Mouse (Mus musculus) limb, embryonic 10.5 days (tissue): ENCODE data around the gene Zbp1. TPM values are rescaled to one million over a fixed set of nuclear protein-coding genes. Genes with fewer than 3 reads are reported as not detected.

Experiments
- DNase-seq: peaks from one replicate; pipeline ENCODE4 v3.0.0-alpha.2; 2017; ENCODE audit warnings: low spot score
- H3K27ac ChIP-seq: fragments of 300-500 bp; sonication (generic); 2 replicates; pipeline ENCODE4 v1.5.1; 2016; ENCODE audit warnings: mild to moderate bottlenecking
- H3K27me3 ChIP-seq: fragments of 300-500 bp; sonication (generic); 2 replicates; pipeline ENCODE4 v1.6.1; 2016; ENCODE audit warnings: low read depth, mild to moderate bottlenecking; ENCODE audit not compliant: poor library complexity, severe bottlenecking
- H3K36me3 ChIP-seq: fragments of 300-500 bp; sonication (generic); 2 replicates; pipeline ENCODE4 v1.6.1; 2016; ENCODE audit warnings: mild to moderate bottlenecking, moderate library complexity
- H3K4me1 ChIP-seq: fragments of 300-500 bp; sonication (generic); 2 replicates; pipeline ENCODE4 v1.6.1; 2016
- H3K4me3 ChIP-seq: fragments of 300-500 bp; sonication (generic); 2 replicates; pipeline ENCODE4 v1.5.1; 2016; ENCODE audit warnings: mild to moderate bottlenecking, moderate library complexity
- H3K9me3 ChIP-seq: fragments of 300-500 bp; sonication (generic); replicated peaks from 2 replicates; pipeline ENCODE4 v1.6.1; 2016; ENCODE audit warnings: mild to moderate bottlenecking
- WGBS: fragments of 180-500 bp; shearing (Covaris S2); methylation state at CpG from one replicate; pipeline ENCODE4 v1.1.7; 2016; 5-methylcytosine and 5-hydroxymethylcytosine counted together
- polyA plus RNA-seq: library from polyadenylated mRNA; unstranded; fragments of >200 nt; fragmentation: Nextera tagmentation; extraction: Ambion mirVana; gene quantifications from 2 replicates; pipeline ENCODE4 v1.2.1, GENCODE M21; 2016

The Zbp1 gene
- polyA plus RNA-seq, 1 experiment from 2014 or later, result not detected

DNA sequence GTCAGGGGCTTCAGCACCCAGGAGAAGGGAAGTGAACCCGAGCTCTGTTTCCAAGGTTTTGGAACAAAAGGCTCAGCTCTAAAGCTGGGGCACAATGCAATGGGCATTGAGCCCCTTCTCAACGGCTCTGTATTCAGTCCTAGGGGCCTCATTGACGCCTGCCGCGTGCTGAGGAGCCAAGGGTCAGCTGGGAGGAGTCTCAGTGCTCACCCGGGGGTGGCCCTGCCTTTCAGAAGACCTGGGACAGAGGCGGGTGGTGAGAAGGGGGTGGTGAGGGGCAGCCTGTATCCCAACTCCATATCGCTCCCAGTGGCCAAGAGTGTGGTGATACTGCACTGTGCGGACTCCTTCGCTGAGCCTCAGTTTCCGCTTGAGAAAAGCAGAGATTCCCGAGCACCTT is 24.2 kb upstream of the Zbp1 start:
- peak overlapping the region; percentile 46; the same call in 1 of the 2 replicates for H3K27ac ChIP-seq
- no peaks in the 10 kb centered on the region for H3K36me3 ChIP-seq
- peaks cover 26% of the 10 kb centered on the region for H3K27me3 ChIP-seq
- DNase-seq, result no peak
- H3K9me3 ChIP-seq, result no peaks in the 10 kb centered on the region
- H3K4me3 ChIP-seq, result no peak overlapping the region
- 25% methylated on average over 12 of the region's 12 CpGs for WGBS
- peaks cover 69% of the 10 kb centered on the region for H3K4me1 ChIP-seq

DNA sequence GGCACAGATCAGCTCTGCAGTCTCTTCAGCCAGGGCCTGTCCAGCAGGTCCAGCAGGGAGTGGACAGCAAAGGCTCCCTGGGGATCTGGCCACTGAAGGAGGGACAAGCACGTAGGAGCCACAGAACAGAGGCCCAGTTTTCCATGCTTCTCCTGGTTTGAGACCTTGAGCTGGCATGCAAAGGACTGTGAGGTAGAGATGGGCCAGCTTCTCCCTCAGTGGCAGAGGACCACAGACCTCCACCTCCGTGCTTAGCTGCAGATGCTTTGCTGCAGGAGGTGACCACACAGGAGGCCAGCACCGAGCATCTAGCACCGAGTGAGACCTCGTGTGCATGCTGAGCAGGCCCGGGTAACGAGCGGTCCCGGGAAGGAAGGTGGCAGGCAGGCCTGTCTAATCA is 22.0 kb upstream of the Zbp1 start:
- 41% methylated on average over 9 of the region's 9 CpGs for WGBS
- no peaks in the 10 kb centered on the region for H3K36me3 ChIP-seq
- H3K4me1 ChIP-seq, result peaks cover 69% of the 10 kb centered on the region
- H3K4me3 ChIP-seq, result no peak overlapping the region
- no peak for DNase-seq
- H3K27me3 ChIP-seq, result peaks cover 26% of the 10 kb centered on the region
- H3K9me3 ChIP-seq, result no peaks in the 10 kb centered on the region
- no peak overlapping the region for H3K27ac ChIP-seq

DNA sequence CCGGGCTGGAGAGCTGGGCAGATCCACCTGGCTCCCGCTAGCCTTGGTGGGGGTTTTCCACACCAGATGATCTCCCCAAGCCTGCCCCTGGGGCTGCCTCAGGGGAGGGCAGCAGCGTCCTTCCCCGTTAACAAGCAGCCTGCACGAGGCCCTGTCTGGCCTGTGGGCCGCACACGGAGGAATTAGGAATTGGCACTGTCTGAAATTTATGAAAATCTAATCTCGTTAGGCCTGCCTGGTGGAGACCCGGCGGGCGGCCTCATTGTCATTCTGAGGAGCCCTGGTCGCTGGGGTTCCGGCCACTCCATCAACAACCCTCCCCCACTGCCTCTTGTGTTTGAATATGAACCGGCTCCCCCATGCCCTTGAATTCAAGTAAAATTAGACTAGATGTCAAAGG is 19.8 kb upstream of the Zbp1 start:
- H3K9me3 ChIP-seq, result no peaks in the 10 kb centered on the region
- peaks cover 21% of the 10 kb centered on the region for H3K27me3 ChIP-seq
- H3K4me1 ChIP-seq, result peaks cover 69% of the 10 kb centered on the region
- WGBS, result 20% methylated on average over 14 of the region's 14 CpGs
- peaks cover 4% of the 10 kb centered on the region; the same call in 1 of the 2 replicates for H3K36me3 ChIP-seq
- DNase-seq, result no peak
- no peak overlapping the region for H3K27ac ChIP-seq
- no peak overlapping the region for H3K4me3 ChIP-seq

DNA sequence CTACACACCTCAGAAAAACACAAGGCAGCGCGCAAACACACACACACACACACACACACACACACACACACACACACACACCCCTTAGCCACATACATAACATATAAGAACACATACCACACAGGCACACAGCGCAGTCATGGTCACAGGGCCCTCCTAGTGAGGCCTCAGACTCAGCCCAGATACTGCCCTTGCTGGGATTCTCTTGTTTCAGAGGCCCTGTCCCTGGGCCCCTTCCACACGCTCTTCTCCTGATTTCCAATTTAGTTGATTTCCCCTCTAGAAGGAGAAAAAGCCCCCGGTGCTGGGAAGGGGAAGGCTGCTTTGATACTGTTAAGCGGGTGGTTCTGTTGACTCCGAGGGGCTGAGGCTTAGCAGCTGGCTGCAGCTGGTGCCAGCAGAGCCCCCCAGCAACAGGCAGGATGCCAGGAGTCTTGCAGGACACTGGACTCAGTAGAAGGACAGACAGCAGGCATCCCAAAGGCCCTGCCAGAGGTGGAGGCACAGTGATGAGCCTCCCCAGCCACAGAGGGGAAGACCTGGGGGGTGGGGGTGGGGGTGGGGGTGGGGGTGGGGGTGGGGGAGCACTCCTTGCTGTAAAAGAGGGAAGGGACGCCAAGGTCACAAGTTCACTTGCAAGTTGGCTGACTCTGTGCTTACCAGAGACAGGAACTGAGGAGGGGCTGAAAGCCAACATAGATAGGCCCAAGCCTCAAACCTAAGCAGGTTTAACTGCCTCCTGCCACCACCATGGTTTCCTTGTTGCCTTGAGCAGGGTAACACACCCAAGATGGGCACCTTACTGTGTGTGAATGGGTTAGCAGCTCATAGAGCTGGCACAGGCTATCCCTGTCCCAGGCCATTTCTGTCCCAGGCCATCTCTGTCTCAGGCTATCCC is 17.0 kb upstream of the Zbp1 start:
- H3K4me3 ChIP-seq, result no peak overlapping the region
- peak overlapping the region; percentile 46; the same call in 1 of the 2 replicates for H3K27ac ChIP-seq
- 68% methylated on average over 8 of the region's 8 CpGs for WGBS
- H3K9me3 ChIP-seq, result no peaks in the 10 kb centered on the region
- peaks cover 47% of the 10 kb centered on the region for H3K4me1 ChIP-seq
- peaks cover 11% of the 10 kb centered on the region for H3K27me3 ChIP-seq
- no peak for DNase-seq
- H3K36me3 ChIP-seq, result peaks cover 32% of the 10 kb centered on the region

DNA sequence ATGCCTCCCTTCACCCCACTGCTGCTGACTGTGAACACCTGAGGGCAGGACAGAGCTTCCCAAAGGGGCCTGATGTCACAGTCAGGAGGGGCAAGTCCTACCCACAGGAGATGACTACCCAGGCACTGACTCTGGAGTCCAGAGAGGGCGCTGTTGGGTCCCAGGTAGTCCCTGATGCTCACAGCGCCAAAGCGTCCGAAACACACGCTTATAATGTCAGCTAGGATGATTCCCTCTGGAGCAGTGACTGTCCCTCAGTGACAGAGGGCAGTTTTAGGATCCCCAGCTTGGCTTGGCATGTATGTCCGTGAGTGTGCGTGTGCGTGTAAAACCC is 14.0 kb upstream of the Zbp1 start:
- DNase-seq, result no peak
- no peaks in the 10 kb centered on the region for H3K27me3 ChIP-seq
- H3K36me3 ChIP-seq, result peaks cover 53% of the 10 kb centered on the region
- peaks cover 39% of the 10 kb centered on the region for H3K4me1 ChIP-seq
- no peak overlapping the region for H3K27ac ChIP-seq
- H3K4me3 ChIP-seq, result no peak overlapping the region
- H3K9me3 ChIP-seq, result no peaks in the 10 kb centered on the region
- 80% methylated on average over 8 of the region's 8 CpGs for whole genome bisulfite sequencing

DNA sequence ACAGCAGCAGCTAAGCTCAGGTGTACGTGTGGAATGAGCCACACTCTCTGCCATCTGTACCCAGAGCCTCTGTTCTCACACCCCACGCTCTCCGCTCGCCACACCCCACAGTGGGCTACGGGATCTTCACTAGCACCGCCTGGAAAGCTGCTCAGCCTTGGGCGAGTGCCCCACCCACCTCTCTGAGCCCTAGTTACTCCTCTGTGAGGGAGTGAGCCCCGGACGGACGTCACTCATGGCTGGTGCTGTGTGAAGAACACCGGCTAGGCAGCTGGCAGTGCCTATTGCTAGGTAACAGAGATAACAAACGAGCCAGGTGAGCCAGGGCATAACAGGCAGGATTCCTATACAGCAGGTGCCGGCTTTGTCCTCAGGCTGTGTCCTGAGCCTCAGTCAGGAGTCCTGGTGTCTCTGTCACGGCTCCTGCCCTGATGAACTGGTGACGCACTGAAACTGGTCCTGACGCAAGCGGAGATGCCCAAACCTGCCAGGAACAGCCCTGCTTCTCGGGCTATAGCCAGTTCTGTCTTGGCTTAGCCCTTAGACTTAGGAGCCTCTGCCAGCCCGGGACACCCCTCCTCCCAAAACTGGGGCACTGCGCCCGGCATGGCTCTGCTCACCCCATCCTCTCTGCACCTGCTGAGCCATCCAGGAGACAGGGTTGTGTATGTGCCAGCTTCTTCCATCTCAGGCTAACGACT is 13.5 kb upstream of the Zbp1 start:
- Histone ChIP-seq H3K9me3 (no peaks in the 10 kb centered on the region), H3K27me3 (no peaks in the 10 kb centered on the region), H3K27ac (no peak overlapping the region), H3K4me1 (peaks cover 34% of the 10 kb centered on the region), H3K4me3 (no peak overlapping the region), H3K36me3 (peaks cover 57% of the 10 kb centered on the region)
- DNase-seq, result no peak
- 85% methylated on average over 22 of the region's 22 CpGs for WGBS

DNA sequence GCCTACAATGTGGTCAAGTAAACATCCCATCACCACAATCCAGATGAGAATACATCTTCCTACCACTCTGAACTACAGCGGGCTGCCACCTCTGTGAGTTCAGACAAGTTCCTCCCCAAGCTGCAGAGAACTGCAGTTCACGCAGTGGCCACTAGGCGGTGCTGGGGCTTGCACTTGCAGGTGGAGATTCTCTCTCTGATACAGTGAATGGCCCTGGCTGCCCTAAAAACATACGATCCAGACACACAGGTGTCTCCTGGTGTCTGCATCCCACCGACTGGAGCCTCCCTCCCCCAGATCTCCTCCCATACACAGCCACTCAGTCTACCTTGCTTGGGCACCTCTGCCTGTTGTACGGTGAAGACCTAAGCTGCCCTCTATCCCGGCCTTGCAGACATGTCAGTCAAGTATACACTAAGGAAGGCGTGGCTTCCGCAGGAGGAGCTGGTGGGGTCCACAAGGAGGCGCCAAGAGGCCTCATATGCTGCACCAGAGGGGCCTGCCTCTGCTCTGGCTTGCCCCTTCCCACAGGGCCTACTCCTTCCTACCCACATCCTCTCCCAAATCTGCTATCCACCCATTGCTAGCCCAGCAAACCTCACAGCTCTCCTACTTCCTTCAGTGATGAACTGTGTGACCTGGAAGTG is 11.0 kb upstream of the Zbp1 start:
- Histone ChIP-seq H3K27me3 (no peaks in the 10 kb centered on the region), H3K4me1 (peaks cover 16% of the 10 kb centered on the region), H3K4me3 (0 out of 2 replicates have a peak overlapping the region, but pooled peaks have one; percentile 14), H3K9me3 (no peaks in the 10 kb centered on the region), H3K36me3 (peaks cover 69% of the 10 kb centered on the region), H3K27ac (peak overlapping the region; percentile 46)
- 7% methylated on average over 10 of the region's 10 CpGs for WGBS
- peak; percentile 95 for DNase-seq

DNA sequence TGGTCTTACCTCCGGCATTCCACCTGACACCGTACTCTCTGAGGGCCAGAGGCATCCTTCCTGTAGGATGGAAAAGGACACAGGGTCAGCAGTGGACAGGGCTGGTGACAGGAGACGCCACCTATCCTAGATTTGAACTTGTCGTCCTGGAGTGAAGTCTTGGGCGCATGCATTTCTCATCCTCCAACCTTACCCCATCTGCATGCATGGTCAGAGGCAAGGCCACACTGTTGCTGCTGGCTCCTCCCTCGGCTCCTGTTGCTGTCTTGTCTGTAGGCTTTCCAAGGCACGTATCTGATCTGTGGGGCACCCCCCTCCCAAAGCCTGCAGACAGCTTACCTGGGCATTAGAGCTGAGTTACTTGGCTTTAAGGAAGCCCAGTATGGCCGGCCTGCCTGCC is 9.8 kb upstream of the Zbp1 start:
- H3K4me3 ChIP-seq, result no peak overlapping the region
- WGBS, result 81% methylated on average over 8 of the region's 8 CpGs
- H3K27ac ChIP-seq, result no peak overlapping the region
- peaks cover 65% of the 10 kb centered on the region for H3K36me3 ChIP-seq
- H3K4me1 ChIP-seq, result peaks cover 26% of the 10 kb centered on the region
- no peak for DNase-seq
- no peaks in the 10 kb centered on the region for H3K9me3 ChIP-seq
- no peaks in the 10 kb centered on the region for H3K27me3 ChIP-seq

DNA sequence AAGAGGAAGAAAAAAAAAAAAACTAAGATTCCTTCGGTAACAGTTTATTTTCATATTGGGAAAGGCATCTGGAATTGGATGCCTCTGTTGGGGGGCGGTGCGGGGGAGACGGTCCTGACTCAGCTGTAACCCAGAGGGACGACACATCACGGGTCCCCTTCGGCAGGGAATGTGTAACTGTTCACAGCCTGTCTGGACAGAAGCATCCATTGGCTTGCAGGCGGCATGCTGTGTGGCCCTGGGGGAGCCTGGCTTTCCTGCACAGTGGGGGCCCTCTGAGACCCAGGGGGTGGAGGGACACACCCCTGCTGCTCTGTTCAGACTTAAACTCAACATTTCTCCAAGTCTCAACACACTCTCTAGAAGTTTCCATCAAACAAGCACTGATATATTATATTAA is 8.1 kb upstream of the Zbp1 start:
- no peak overlapping the region for H3K27ac ChIP-seq
- WGBS, result 90% methylated on average over 8 of the region's 8 CpGs
- no peaks in the 10 kb centered on the region for H3K9me3 ChIP-seq
- no peak for DNase-seq
- H3K27me3 ChIP-seq, result no peaks in the 10 kb centered on the region
- no peak overlapping the region for H3K4me3 ChIP-seq
- H3K4me1 ChIP-seq, result peaks cover 30% of the 10 kb centered on the region
- H3K36me3 ChIP-seq, result peaks cover 48% of the 10 kb centered on the region

DNA sequence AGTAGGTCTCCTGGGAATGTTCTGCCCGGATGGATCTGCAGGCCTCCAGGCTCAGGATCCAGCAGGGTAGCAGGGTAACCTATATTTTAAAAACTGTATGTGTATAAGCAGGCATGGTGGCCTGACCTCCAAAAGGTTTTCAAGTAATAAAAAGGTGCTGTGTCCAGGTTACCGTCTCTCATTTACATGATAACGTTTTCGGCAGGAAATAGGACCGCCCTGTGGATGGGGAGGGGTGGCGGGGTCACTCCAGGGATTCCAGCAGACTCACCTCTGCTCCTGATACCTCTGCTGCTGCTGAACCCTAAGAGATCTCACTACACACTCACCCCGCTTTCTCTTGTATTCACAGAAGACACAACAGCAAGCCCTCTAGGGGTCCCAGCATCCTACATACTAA is 7.2 kb upstream of the Zbp1 start:
- DNase-seq, result no peak
- Histone ChIP-seq H3K27ac (no peak overlapping the region), H3K36me3 (peaks cover 39% of the 10 kb centered on the region), H3K4me3 (no peak overlapping the region), H3K9me3 (no peaks in the 10 kb centered on the region), H3K27me3 (no peaks in the 10 kb centered on the region), H3K4me1 (peaks cover 30% of the 10 kb centered on the region)
- 83% methylated on average over 7 of the region's 7 CpGs for WGBS

DNA sequence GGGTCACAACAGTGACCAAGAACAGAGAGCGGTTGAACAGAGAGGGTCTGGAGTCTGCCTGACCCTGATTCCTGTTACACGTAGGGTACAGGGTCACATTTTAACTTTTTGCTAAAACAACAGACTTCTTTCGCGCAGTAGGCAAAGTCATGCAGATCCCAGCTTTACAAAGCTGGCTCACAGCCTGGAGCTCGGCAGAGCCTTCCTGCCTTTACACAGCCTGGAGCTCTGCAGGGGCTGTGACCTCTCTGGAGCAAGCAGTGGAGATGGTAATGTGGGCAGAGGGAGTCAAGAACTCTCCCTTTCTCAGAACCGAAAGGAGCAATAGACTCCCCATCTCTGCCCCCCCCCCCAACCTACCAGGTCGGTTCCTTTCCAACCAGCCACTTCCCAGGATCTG is 6.1 kb upstream of the Zbp1 start:
- H3K36me3 ChIP-seq, result peaks cover 32% of the 10 kb centered on the region
- WGBS, result 75% methylated on average over 7 of the region's 7 CpGs
- peaks cover 23% of the 10 kb centered on the region for H3K4me1 ChIP-seq
- H3K27me3 ChIP-seq, result no peaks in the 10 kb centered on the region
- H3K9me3 ChIP-seq, result no peaks in the 10 kb centered on the region
- H3K4me3 ChIP-seq, result no peak overlapping the region
- 0 out of 2 replicates have a peak overlapping the region, but pooled peaks have one; percentile 9 for H3K27ac ChIP-seq
- DNase-seq, result no peak

DNA sequence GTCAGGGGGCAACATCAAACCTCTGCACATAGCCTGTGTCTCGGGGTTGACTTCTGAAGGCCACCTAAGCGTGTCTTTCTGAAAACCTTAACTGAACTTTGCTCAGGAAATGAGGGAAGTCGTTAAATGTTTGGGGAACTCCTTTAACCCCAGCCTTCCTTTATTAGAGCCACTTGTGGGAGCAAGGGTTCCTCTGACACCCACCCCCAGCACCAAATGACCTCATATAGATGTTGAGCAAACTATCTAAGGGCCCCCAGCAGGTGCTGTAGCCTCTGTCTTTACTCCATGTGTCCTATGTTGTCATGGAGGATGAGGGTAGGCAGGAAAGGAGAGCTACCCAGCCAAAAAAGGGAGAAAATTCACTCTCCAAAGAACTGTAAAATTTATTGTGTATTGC is 5.4 kb upstream of the Zbp1 start:
- H3K27ac ChIP-seq, result 0 out of 2 replicates have a peak overlapping the region, but pooled peaks have one; percentile 1
- no peak overlapping the region for H3K4me3 ChIP-seq

DNA sequence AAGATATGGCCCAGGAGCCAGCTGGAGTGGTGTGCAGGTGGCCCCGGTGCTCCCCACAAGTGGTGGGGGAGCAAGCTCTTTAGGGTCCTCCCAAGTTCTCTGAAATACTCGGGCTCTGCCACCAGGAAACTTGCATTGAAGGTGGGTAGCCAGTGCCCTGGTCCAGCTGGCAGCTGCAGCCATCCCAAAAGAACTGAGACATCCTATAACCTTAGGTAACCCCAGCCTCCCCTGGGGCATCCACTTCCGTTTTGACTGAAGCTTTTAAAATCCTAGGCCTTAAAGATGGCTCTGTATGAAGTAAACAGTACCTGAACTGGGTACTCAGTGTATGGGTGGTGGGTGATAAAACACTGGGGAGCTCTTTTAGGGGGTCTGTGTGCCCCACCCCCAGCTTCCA is 4.8 kb upstream of the Zbp1 start:
- no peaks in the 10 kb centered on the region for H3K9me3 ChIP-seq
- peaks cover 19% of the 10 kb centered on the region for H3K4me1 ChIP-seq
- peaks cover 5% of the 10 kb centered on the region; the same call in 1 of the 2 replicates for H3K27me3 ChIP-seq
- H3K36me3 ChIP-seq, result peaks cover 23% of the 10 kb centered on the region
- DNase-seq, result no peak
- 78% methylated on average over 3 of the region's 3 CpGs for WGBS
- 0 out of 2 replicates have a peak overlapping the region, but pooled peaks have one; percentile 1 for H3K27ac ChIP-seq
- no peak overlapping the region for H3K4me3 ChIP-seq

More for the DNA sequence above, 5.4 kb upstream of the Zbp1 start:
- WGBS, result 70% methylated on average over 3 of the region's 3 CpGs
- H3K9me3 ChIP-seq, result no peaks in the 10 kb centered on the region
- DNase-seq, result no peak
- H3K36me3 ChIP-seq, result peaks cover 29% of the 10 kb centered on the region
- H3K27me3 ChIP-seq, result no peaks in the 10 kb centered on the region
- H3K4me1 ChIP-seq, result peaks cover 19% of the 10 kb centered on the region
